Mouse (Mus musculus) testis, adult 2 months (tissue): ENCODE results near the gene Apex2.

ENCODE experiments used
- CTCF ChIP-seq: fragments of 200-500 bp; IDR thresholded peaks from 2 replicates; pipeline ENCODE4 v1.5.1; 2012; ENCODE audit warnings: low read depth, mild to moderate bottlenecking, inconsistent platforms, low read length, moderate library complexity; ENCODE audit not compliant: control insufficient read depth, insufficient read depth, insufficient replicate concordance
- POLR2A ChIP-seq: fragments of 200-500 bp; IDR thresholded peaks from 2 replicates; pipeline ENCODE4 v1.6.1; 2012; ENCODE audit warnings: low read depth, mild to moderate bottlenecking, inconsistent platforms, low read length, moderate library complexity; ENCODE audit not compliant: control insufficient read depth

GRCm38 (mm10) chrX:150593266-150594035 is 3.8 kb upstream of the Apex2 start:
- no peak for TF ChIP-seq CTCF
- no peak for TF ChIP-seq POLR2A
